9 mouse cellular contexts compared by ENCODE assay signal in the genomic region with DNA sequence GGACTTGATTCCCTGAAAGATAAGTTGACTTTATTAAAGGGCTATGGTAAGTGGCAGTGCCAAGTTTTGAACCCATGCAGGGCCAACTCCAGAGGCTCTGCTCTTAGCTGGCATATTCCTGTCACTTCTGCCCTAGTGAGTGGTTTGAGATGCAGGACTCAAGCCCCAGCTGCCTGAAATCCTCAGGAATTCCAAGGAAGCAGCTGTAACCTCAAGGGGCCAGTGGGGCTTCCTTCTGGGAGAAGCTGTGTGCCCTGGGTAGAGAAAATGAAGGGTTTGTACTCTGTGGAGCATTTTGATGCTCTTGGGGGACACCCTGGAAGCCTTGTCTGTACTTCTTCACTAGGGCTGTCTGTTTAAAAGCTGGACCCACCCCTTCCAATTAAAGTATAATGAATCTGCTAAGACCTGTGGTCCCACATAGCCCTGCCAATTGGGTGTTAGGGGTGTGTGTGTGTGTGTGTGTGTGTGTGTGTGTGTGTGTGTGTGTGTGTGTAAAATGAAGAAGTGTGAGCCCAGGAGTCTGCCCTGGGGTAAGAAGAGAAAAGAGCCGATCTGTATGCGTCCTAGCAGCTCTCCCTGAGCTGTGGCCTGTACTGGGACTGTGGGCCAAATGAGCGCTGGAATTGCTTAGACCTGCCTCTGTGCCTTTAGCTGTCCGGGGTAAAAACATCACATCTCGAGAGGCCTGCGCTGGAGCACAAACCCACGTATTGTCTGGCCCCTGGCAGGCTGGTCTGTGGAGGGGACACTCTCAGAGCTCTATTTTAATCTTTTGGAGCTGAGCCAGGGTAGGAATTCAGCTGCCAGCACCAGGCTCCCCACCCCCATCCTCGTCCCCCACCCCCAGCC.
DNase-seq lines count a peak whose midpoint lies in the region; ATAC-seq and TF ChIP-seq lines count a peak whose summit lies in the region.
"Had no signal": no experiment of that assay in that cellular context is flagged by ENCODE, and none has a peak within 500 bp of the region (broad histone marks: within the 10 kb centered on the region; RNA-seq: fewer than 3 reads in every experiment).

No protein-coding gene starts in this region.

- H3K4me1 ChIP-seq in embryonic facial prominence, embryonic 12.5 days = peaks cover 27% of the 10 kb centered on the region
- H3K4me1 ChIP-seq in hindbrain, postnatal 0 days (ENCODE audit: insufficient read depth, low read length) = no peaks in the 10 kb centered on the region; the same call in 1 of the 2 replicates
- H3K4me1 ChIP-seq in midbrain, postnatal 0 days (ENCODE audit: insufficient read depth, low read length) = no peaks in the 10 kb centered on the region

- H3K27me3 ChIP-seq in embryonic facial prominence, embryonic 12.5 days = no peaks in the 10 kb centered on the region
- H3K27me3 ChIP-seq in hindbrain, postnatal 0 days (ENCODE audit: insufficient read depth, low read length) = no peaks in the 10 kb centered on the region
- no peaks in the 10 kb centered on the region for H3K27me3 ChIP-seq in midbrain, postnatal 0 days (ENCODE audit: insufficient read depth, low read length)

- 11% methylated on average over 8 of the region's 8 CpGs for WGBS in embryonic facial prominence, embryonic 12.5 days
- WGBS in hindbrain, postnatal 0 days = 18% methylated on average over 8 of the region's 8 CpGs
- 23% methylated on average over 8 of the region's 8 CpGs for WGBS in midbrain, postnatal 0 days

- H3K36me3 ChIP-seq in embryonic facial prominence, embryonic 12.5 days = no peaks in the 10 kb centered on the region
- no peaks in the 10 kb centered on the region for H3K36me3 ChIP-seq in hindbrain, postnatal 0 days (ENCODE audit: insufficient read depth, low read length)
- no peaks in the 10 kb centered on the region for H3K36me3 ChIP-seq in midbrain, postnatal 0 days (ENCODE audit: insufficient read depth, low read length)

- ATAC-seq in frontal cortex, adult (ENCODE audit: low TSS enrichment) = no peak
- peak; percentile 84 for ATAC-seq in embryonic facial prominence, embryonic 12.5 days (ENCODE audit: insufficient number of reproducible peaks, insufficient read depth, low FRiP score, low TSS enrichment)
- ATAC-seq in hindbrain, postnatal 0 days = peak; percentile 97
- peak; percentile 89 for ATAC-seq in midbrain, postnatal 0 days (ENCODE audit: low FRiP score)
- no peak for ATAC-seq in megakaryocyte-erythroid progenitor cell, adult 5-6 weeks (replicated peaks; ENCODE audit: low FRiP score, low TSS enrichment, poor library complexity, severe bottlenecking)

- no peak for TF ChIP-seq CTCF in hindbrain, postnatal 0 days (IDR thresholded peaks at IDR 0.05; ENCODE audit: low read depth)
- no peak for TF ChIP-seq CTCF in midbrain, postnatal 0 days (IDR thresholded peaks at IDR 0.05)
- no peak for TF ChIP-seq CTCF in gastrocnemius, adult 2 months (IDR thresholded peaks at IDR 0.05)

- no peak overlapping the region for H3K4me3 ChIP-seq in embryonic facial prominence, embryonic 12.5 days
- no peak overlapping the region for H3K4me3 ChIP-seq in hindbrain, postnatal 0 days (ENCODE audit: low read length)
- no peak overlapping the region for H3K4me3 ChIP-seq in midbrain, postnatal 0 days (ENCODE audit: low read depth, low read length)
- no peak overlapping the region for H3K4me3 ChIP-seq in gastrocnemius, adult 2 months

- intact Hi-C loops in gastrocnemius, adult 2 months (cut with DNase I) = no loop called here

- no peaks in the 10 kb centered on the region for H3K9me3 ChIP-seq in embryonic facial prominence, embryonic 12.5 days
- H3K9me3 ChIP-seq in hindbrain, postnatal 0 days (ENCODE audit: low read length) = no peaks in the 10 kb centered on the region
- H3K9me3 ChIP-seq in midbrain, postnatal 0 days (ENCODE audit: low read length) = no peaks in the 10 kb centered on the region

- no peak overlapping the region for H3K9ac ChIP-seq in embryonic facial prominence, embryonic 12.5 days
- H3K9ac ChIP-seq in hindbrain, postnatal 0 days (replicated peaks; ENCODE audit: low read length) = no peak overlapping the region
- no peak overlapping the region for H3K9ac ChIP-seq in midbrain, postnatal 0 days (replicated peaks; ENCODE audit: low read length, poor library complexity, severe bottlenecking)

- H3K27ac ChIP-seq in embryonic facial prominence, embryonic 12.5 days = peak overlapping the region; percentile 81
- peak overlapping the region; percentile 70 for H3K27ac ChIP-seq in hindbrain, postnatal 0 days
- peak overlapping the region; percentile 27; the same call in 1 of the 2 replicates for H3K27ac ChIP-seq in midbrain, postnatal 0 days (ENCODE audit: low read depth, low read length)
- no peak overlapping the region for H3K27ac ChIP-seq in gastrocnemius, adult 2 months

- no peak overlapping the region for H3K4me2 ChIP-seq in embryonic facial prominence, embryonic 12.5 days (replicated peaks)
- no peak overlapping the region for H3K4me2 ChIP-seq in hindbrain, postnatal 0 days (ENCODE audit: low read depth, low read length)
- H3K4me2 ChIP-seq in midbrain, postnatal 0 days (ENCODE audit: low read depth, low read length, poor library complexity, severe bottlenecking) = no peak overlapping the region

- peak; percentile 2 to 19 for DNase-seq in frontal cortex, adult 2 months (ENCODE audit: extremely low spot score in 1 of 2, low spot score in 1 of 2)
- peak; percentile 78 for DNase-seq in hindbrain, postnatal 0 days (ENCODE audit: low spot score)
- DNase-seq in midbrain, postnatal 0 days (ENCODE audit: low spot score) = peak; percentile 79
- DNase-seq in adipocyte (ENCODE audit: low spot score) = no peak
- DNase-seq in gastrocnemius, adult 2 months = no peak
- DNase-seq: kidney, adult 2 months had no signal

Comparison
In these comparisons a context has a peak if more than half of its experiments do, and no peak if none do; other contexts are left out.
1. DNase-seq: peak in frontal cortex, adult 2 months (2 of 2), hindbrain, postnatal 0 days (single experiment) and midbrain, postnatal 0 days (single experiment); none in adipocyte (single experiment) and gastrocnemius, adult 2 months (single experiment).
2. ATAC-seq: peak in embryonic facial prominence, embryonic 12.5 days (single experiment), hindbrain, postnatal 0 days (single experiment) and midbrain, postnatal 0 days (single experiment); none in frontal cortex, adult (single experiment) and megakaryocyte-erythroid progenitor cell, adult 5-6 weeks (single experiment).